Mouse (Mus musculus) kidney, adult 2 months (tissue): ENCODE data around the gene Zfp334. TPM values are rescaled to one million over a fixed set of nuclear protein-coding genes. Genes with fewer than 3 reads are reported as not detected.

Source experiments
- DNase-seq: peaks from one replicate; pipeline ENCODE4 v3.0.0; 2021
- H3K27ac ChIP-seq: fragments of 200-500 bp; 2 replicates; pipeline ENCODE4 v1.5.1; 2012; ENCODE audit warnings: low read depth, low read length, control low read depth, inconsistent platforms; ENCODE audit not compliant: insufficient read depth
- H3K27me3 ChIP-seq: fragments of 200-500 bp; replicated peaks from 2 replicates; pipeline ENCODE4 v1.6.1; 2012; ENCODE audit warnings: mild to moderate bottlenecking, moderate library complexity, low read length, inconsistent platforms; ENCODE audit not compliant: control insufficient read depth, insufficient read depth
- H3K36me3 ChIP-seq: fragments of 200-500 bp; 2 replicates; pipeline ENCODE4 v1.6.1; 2012; ENCODE audit warnings: mild to moderate bottlenecking, moderate library complexity, low read length, inconsistent platforms; ENCODE audit not compliant: control insufficient read depth, insufficient read depth
- H3K4me1 ChIP-seq: fragments of 200-500 bp; 2 replicates; pipeline ENCODE4 v1.6.1; 2011; ENCODE audit warnings: low read length; ENCODE audit not compliant: control insufficient read depth, insufficient read depth
- H3K4me3 ChIP-seq: fragments of 200-500 bp; 2 replicates; pipeline ENCODE4 v1.5.1; 2011; ENCODE audit warnings: mild to moderate bottlenecking, low read depth, low read length, control low read depth; ENCODE audit not compliant: insufficient read depth
- CTCF ChIP-seq: fragments of 200-500 bp; conservative IDR thresholded peaks from 2 replicates; pipeline ENCODE4 v1.5.1; 2011; ENCODE audit warnings: low read depth, mild to moderate bottlenecking, control low read depth, low read length, moderate library complexity, mixed read lengths; ENCODE audit not compliant: insufficient read depth, insufficient read length
- POLR2A ChIP-seq: fragments of 200-500 bp; IDR thresholded peaks from one replicate; pipeline ENCODE4 v1.6.1; 2011; ENCODE audit warnings: low read depth, low read length, control low read depth
- WGBS: fragments of 180-500 bp; shearing (Covaris S2); methylation state at CpG from one replicate; pipeline ENCODE4 v1.1.7; 2018; 5-methylcytosine and 5-hydroxymethylcytosine counted together
- polyA plus RNA-seq: library from polyadenylated mRNA; depleted of rRNA; stranded (reverse); fragments of >200 nt; gene quantifications from 2 replicates; pipeline ENCODE4 v1.2.3, GENCODE M21; 2012

Gene Zfp334
- polyA plus RNA-seq, 1 experiment = 1.2 TPM

DNA sequence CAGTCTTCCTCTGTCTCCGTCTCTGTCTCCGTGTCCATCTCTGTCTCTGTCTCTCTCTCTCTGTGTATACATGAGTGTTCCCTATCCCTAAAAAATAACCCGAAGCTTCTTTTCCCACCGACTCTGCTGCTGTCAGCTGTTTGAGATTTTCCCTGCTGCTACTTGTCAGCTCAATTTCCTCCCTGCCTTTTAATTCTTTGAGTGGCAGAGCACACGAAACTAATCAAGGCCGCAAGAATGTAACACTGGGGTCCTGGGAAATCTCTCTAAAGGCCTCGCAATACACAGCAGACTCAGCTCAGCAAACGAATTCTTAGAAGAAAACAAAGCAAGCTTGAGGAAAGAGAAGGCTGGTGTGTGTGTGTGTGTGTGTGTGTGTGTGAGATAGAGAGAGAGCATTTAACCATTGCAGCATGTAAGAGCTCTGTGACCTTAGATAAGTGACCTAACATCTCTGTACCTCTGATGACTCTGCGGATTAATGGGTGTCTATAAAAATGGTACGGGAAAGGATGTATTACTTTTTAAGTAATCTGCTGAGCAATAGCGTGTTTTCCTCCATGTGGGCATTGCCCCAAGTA, 27.2 kb upstream of the Zfp334 start:
- Histone ChIP-seq H3K4me1 (0 out of 2 replicates have a peak, but pooled peaks cover 2% of the 10 kb centered on the region), H3K36me3 (no peaks in the 10 kb centered on the region)

DNA sequence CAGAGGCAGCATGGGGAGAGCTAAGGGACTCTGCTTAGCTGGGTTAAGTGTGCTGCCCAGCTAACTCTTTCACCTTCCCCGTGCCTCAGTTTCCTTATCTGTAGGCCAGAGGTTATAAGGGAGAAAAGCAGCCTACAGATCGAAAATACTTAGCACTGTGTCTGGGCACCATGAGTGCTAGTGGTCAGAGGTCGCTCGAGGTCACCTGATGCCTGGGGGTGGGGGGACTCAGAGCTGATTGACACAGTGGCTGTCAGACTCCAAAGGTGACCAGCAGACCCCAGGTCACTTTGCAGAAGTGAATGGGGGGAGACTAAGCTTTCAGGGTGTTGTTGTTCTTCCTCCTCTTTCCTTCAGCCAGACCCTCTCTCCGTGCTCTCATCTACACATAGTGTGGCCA, 26.3 kb upstream of the Zfp334 start:
- no peak for DNase-seq
- WGBS = 79% methylated on average over 5 of the region's 5 CpGs
- TF ChIP-seq POLR2A (no peak), CTCF (no peak)
- 0 out of 2 replicates have a peak, but pooled peaks cover 2% of the 10 kb centered on the region for H3K4me1 ChIP-seq
- no peaks in the 10 kb centered on the region for H3K36me3 ChIP-seq
- H3K4me3 ChIP-seq = no peak overlapping the region
- no peaks in the 10 kb centered on the region for H3K27me3 ChIP-seq
- H3K27ac ChIP-seq = no peak overlapping the region

More for the DNA sequence above, 27.2 kb upstream of the Zfp334 start:
- Histone ChIP-seq H3K4me3 (no peak overlapping the region), H3K27ac (no peak overlapping the region), H3K27me3 (no peaks in the 10 kb centered on the region)
- TF ChIP-seq POLR2A (no peak), CTCF (no peak)
- WGBS = 58% methylated on average over 11 of the region's 11 CpGs
- no peak for DNase-seq

DNA sequence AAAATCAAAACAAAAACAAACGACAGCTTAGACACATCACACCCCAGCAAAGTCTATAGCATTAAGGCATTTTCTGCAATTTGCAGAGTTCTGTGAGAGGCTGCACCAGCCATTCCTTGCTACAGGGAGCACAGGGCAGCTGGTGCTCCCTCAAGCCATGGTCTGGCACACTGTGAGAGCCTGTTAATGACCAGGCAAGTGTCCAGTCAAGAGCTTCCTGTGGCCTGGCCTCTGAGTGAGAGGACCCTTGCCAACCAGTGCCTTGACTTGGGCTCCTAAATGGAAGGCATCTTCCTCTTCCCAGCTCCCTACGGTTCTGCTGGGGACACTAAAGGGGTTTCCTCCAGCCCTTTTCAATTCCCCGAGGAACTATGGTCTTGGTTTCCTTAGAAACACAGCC, 25.8 kb upstream of the Zfp334 start:
- TF ChIP-seq CTCF = no peak
- no peak overlapping the region for H3K4me3 ChIP-seq
- H3K27me3 ChIP-seq = no peaks in the 10 kb centered on the region
- 0 out of 2 replicates have a peak, but pooled peaks cover 2% of the 10 kb centered on the region for H3K4me1 ChIP-seq
- DNase-seq = no peak
- no peaks in the 10 kb centered on the region for H3K36me3 ChIP-seq
- no peak overlapping the region for H3K27ac ChIP-seq
- WGBS = 43% methylated on average over 3 of the region's 3 CpGs

- no peaks in the 10 kb centered on the region for H3K4me1 ChIP-seq
- WGBS = 37% methylated on average over 10 of the region's 10 CpGs
- no peak overlapping the region for H3K27ac ChIP-seq
- DNase-seq = peak; percentile 66
- no peaks in the 10 kb centered on the region for H3K27me3 ChIP-seq
- H3K4me3 ChIP-seq = no peak overlapping the region
- TF ChIP-seq POLR2A (no peak), CTCF (peak; percentile 83)
- H3K36me3 ChIP-seq = no peaks in the 10 kb centered on the region
Measured at GRCm38 (mm10) chr2:165407700-165408301, 19.7 kb upstream of the Zfp334 start.

DNA sequence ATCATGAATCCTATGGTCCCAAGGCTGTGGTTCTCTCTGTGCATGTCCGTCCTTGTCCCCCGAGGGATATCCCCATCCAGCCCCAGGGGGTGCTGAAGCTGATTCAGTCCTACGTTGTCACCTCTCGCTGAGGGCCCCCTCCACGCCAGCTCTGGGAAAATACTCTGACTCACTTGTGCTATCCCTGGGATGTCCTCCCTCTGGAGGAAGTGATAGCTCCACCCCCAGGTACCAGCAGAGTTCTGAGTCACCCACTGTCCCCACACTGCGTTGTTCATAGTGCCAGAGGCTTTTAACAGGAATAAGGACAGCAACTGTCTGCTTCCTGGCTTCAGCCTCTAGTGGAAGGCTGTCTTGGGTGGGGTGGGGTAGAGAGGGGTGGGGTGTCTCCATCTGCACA, 17.3 kb upstream of the Zfp334 start:
- Histone ChIP-seq H3K27me3 (no peaks in the 10 kb centered on the region), H3K27ac (no peak overlapping the region), H3K4me3 (no peak overlapping the region), H3K36me3 (no peaks in the 10 kb centered on the region), H3K4me1 (no peaks in the 10 kb centered on the region)
- WGBS = 64% methylated on average over 6 of the region's 6 CpGs
- TF ChIP-seq POLR2A = no peak
- TF ChIP-seq CTCF = no peak
- no peak for DNase-seq

DNA sequence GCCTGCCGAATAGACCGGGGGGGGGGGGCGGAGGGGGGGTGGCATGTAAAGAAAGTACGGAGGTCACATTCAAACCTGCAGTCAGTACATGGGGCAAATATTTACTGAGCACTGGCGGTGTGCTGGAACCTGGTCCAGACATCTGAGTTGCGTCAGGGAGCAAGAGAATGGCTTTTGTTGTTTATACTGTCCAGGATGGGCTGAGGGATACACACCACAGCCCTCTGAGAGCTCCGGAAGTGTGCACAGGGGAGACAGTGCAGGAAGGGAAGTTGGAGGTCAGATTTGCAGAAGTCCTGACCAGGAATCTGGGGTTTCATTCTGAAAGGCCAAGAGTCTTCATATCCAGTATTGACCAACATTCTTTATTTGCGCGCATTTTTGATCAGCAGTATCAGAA, 16.9 kb upstream of the Zfp334 start:
- 48% methylated on average over 9 of the region's 9 CpGs for WGBS
- H3K4me1 ChIP-seq = no peaks in the 10 kb centered on the region
- H3K27ac ChIP-seq = no peak overlapping the region
- TF ChIP-seq CTCF = no peak
- TF ChIP-seq POLR2A = no peak
- no peak overlapping the region for H3K4me3 ChIP-seq
- no peaks in the 10 kb centered on the region for H3K27me3 ChIP-seq
- DNase-seq = peak; percentile 18
- H3K36me3 ChIP-seq = no peaks in the 10 kb centered on the region

GRCm38 (mm10) chr2:165398164-165398785, 10.2 kb upstream of the Zfp334 start:
- Histone ChIP-seq H3K36me3 (no peaks in the 10 kb centered on the region), H3K4me3 (no peak overlapping the region), H3K27me3 (no peaks in the 10 kb centered on the region), H3K27ac (no peak overlapping the region), H3K4me1 (no peaks in the 10 kb centered on the region)
- no peak for DNase-seq
- TF ChIP-seq CTCF (no peak), POLR2A (no peak)
- WGBS = 84% methylated on average over 15 of the region's 15 CpGs
